Mouse (Mus musculus): ENCODE measurements at regions not wholly inside any gene's neighbourhood (a gene's known extent, or its start where the extent isn't known, plus 50 kb on each side); places are given as distances from the start of the nearest gene placed in this dataset.

DNA sequence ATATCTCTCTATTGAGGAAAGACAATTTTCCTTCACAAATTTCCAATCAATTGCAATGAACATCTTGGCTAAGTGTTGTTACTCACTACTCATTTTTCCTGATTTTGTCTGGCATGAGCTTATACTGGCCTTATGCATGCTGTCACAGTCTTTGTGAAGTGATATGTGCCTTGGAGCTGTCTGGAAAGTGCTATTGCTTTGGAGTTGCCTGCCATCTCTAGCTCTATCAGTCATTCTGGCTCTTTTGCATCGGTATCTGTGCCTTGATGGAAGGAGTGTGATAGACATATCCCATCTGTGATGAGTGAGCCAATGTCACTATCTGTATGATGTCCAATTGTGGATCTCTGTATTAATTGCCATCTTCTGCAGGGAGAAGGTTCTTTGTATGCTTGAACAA, 553.6 kb downstream of the Zpld1 start:
- TF ChIP-seq CTCF (IDR thresholded peaks at IDR 0.05) (no peak), EP300 (IDR thresholded peaks at IDR 0.05) (no peak)
